Mouse (Mus musculus) forebrain, embryonic 15.5 days (tissue): ENCODE results near the gene Hmgcl. TPM values are rescaled to one million over a fixed set of nuclear protein-coding genes. Genes with fewer than 3 reads are reported as not detected.
"Not testable (repeated sequence)": the region's sequence is repeated elsewhere in the genome, so short reads cannot be mapped to it uniquely, and the experiment has no call there.

Experiments used
- ATAC-seq: fragments of 200-750 bp; cut with Nextera tagmentation; replicated peaks from 2 replicates; pipeline ENCODE4 v1.8.0; 2017; ENCODE audit warnings: mild to moderate bottlenecking, moderate TSS enrichment, moderate library complexity
- H3K27ac ChIP-seq: fragments of 300-500 bp; sonication (generic); replicated peaks from 2 replicates; pipeline ENCODE4 v1.5.1; 2015; ENCODE audit warnings: mild to moderate bottlenecking, inconsistent platforms
- H3K27me3 ChIP-seq: fragments of 300-500 bp; sonication (generic); 2 replicates; pipeline ENCODE4 v1.6.1; 2015; ENCODE audit warnings: inconsistent platforms
- H3K36me3 ChIP-seq: fragments of 300-500 bp; sonication (generic); 2 replicates; pipeline ENCODE4 v1.6.1; 2015; ENCODE audit warnings: mild to moderate bottlenecking, inconsistent platforms
- H3K4me1 ChIP-seq: fragments of 300-500 bp; sonication (generic); 2 replicates; pipeline ENCODE4 v1.6.1; 2015; ENCODE audit warnings: inconsistent platforms
- H3K4me2 ChIP-seq: fragments of 300-500 bp; sonication (generic); replicated peaks from 2 replicates; pipeline ENCODE4 v1.6.1; 2015; ENCODE audit warnings: mild to moderate bottlenecking, inconsistent platforms
- H3K4me3 ChIP-seq: fragments of 300-500 bp; sonication (generic); 2 replicates; pipeline ENCODE4 v1.5.1; 2015; ENCODE audit warnings: mild to moderate bottlenecking, inconsistent platforms
- H3K9ac ChIP-seq: fragments of 300-500 bp; sonication (generic); replicated peaks from 2 replicates; pipeline ENCODE4 v1.6.1; 2015; ENCODE audit warnings: mild to moderate bottlenecking, inconsistent platforms
- H3K9me3 ChIP-seq: fragments of 300-500 bp; sonication (generic); 2 replicates; pipeline ENCODE4 v1.6.1; 2016; ENCODE audit warnings: inconsistent platforms
- WGBS: fragments of 180-500 bp; shearing (Covaris S2); methylation state at CpG from one replicate; pipeline ENCODE4 v1.1.7; 2015; ENCODE audit warnings: mixed read lengths; 5-methylcytosine and 5-hydroxymethylcytosine counted together
- polyA plus RNA-seq: library from polyadenylated mRNA; unstranded; fragments of >200 nt; fragmentation: Nextera tagmentation; extraction: Ambion mirVana; gene quantifications from 2 replicates; pipeline ENCODE4 v1.2.1, GENCODE M21; 2015

Hmgcl gene
- polyA plus RNA-seq, 1 experiment from 2014 or later, result 66.6 TPM

GRCm38 (mm10) chr4:135929828-135930227, 16.4 kb upstream of the Hmgcl start:
- Histone ChIP-seq H3K4me1 (no peaks in the 10 kb centered on the region; the same call in 1 of the 2 replicates), H3K27me3 (no peaks in the 10 kb centered on the region), H3K9me3 (no peaks in the 10 kb centered on the region), H3K4me2 (no peak overlapping the region), H3K9ac (no peak overlapping the region), H3K4me3 (no peak overlapping the region), H3K27ac (no peak overlapping the region), H3K36me3 (peaks cover 25% of the 10 kb centered on the region)
- 93% methylated on average over 9 of the region's 9 CpGs for WGBS
- ATAC-seq, result no peak

DNA sequence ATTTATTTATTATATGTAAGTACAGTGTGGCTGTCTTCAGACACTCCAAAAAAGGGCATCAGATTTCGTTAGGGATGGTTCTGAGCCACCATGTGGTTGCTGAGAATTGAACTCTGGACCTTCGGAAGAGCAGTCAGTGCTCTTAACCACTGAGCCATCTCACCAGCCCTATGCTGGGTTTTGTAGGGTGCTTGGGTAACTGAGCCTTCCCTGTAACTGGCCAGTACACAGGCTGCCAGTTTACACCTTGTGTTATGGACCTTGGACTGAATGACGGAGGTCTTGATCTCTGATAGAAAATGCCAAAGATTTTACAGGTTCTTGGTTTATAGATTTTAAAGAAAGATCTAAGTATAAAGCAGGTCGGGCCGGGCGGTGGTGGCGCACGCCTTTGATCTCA, 16.0 kb upstream of the Hmgcl start:
- no peaks in the 10 kb centered on the region; the same call in 1 of the 2 replicates for H3K4me1 ChIP-seq

DNA sequence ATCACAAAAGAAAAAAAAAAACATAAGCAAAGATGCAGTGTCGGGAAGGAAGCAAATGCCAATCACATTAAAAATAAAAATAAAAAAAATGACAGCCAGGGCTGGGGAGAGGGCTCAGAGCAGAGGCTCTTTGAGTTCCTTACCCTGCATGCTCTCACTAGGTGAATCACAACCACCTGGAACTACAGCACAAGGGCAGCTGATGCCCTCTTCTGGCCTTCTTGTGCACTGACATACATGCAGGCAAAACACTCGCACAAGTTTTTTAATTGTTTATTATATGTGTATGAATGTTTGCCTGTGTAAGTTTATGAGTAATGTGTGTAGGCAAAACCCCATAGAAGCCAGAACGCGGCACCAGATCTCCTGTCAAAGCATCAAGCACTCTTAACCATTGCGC, 14.4 kb upstream of the Hmgcl start:
- Histone ChIP-seq H3K27me3 (no peaks in the 10 kb centered on the region), H3K36me3 (peaks cover 19% of the 10 kb centered on the region), H3K9ac (no peak overlapping the region), H3K4me2 (no peak overlapping the region), H3K4me3 (no peak overlapping the region), H3K4me1 (no peaks in the 10 kb centered on the region), H3K9me3 (no peaks in the 10 kb centered on the region), H3K27ac (no peak overlapping the region)
- ATAC-seq, result no peak
- 69% methylated on average over 5 of the region's 5 CpGs for WGBS

More for the DNA sequence above, 16.0 kb upstream of the Hmgcl start:
- peaks cover 25% of the 10 kb centered on the region for H3K36me3 ChIP-seq
- 96% methylated on average over 8 of the region's 8 CpGs for WGBS
- H3K9me3 ChIP-seq, result no peaks in the 10 kb centered on the region
- no peak for ATAC-seq
- no peaks in the 10 kb centered on the region for H3K27me3 ChIP-seq
- H3K9ac ChIP-seq, result no peak overlapping the region
- H3K4me3 ChIP-seq, result no peak overlapping the region
- no peak overlapping the region for H3K27ac ChIP-seq
- no peak overlapping the region for H3K4me2 ChIP-seq

GRCm38 (mm10) chr4:135934708-135935500, 11.3 kb upstream of the Hmgcl start:
- Histone ChIP-seq H3K36me3 (peaks cover 23% of the 10 kb centered on the region), H3K4me3 (no peak overlapping the region), H3K9me3 (no peaks in the 10 kb centered on the region), H3K9ac (no peak overlapping the region), H3K27ac (no peak overlapping the region), H3K27me3 (no peaks in the 10 kb centered on the region), H3K4me1 (no peaks in the 10 kb centered on the region), H3K4me2 (no peak overlapping the region)
- 47% methylated on average over 12 of the region's 12 CpGs for WGBS
- ATAC-seq, result no peak

DNA sequence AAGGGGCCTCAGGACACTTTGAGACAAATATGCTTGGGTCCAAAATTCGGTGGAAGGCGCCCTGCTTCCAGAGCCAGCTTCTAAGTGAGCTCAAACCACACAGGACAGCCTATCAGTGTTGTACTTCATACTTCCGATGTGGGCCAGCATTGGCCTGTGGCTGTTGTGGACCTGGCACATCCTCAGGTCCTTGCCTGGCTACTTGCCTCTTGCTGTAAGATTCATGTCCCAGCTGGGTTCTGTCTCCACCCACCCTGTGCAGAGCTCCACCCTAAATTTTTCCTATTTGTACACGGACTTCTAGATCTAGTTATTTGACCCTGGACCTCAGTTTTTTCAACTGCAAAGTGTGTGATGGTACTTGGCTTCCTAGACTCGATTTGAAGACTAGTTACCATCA, 10.7 kb upstream of the Hmgcl start:
- Histone ChIP-seq H3K27ac (no peak overlapping the region), H3K4me1 (no peaks in the 10 kb centered on the region), H3K9ac (no peak overlapping the region), H3K4me3 (no peak overlapping the region), H3K4me2 (no peak overlapping the region), H3K36me3 (peaks cover 23% of the 10 kb centered on the region), H3K27me3 (no peaks in the 10 kb centered on the region), H3K9me3 (no peaks in the 10 kb centered on the region)
- 66% methylated on average over 5 of the region's 5 CpGs for WGBS
- ATAC-seq, result no peak

- WGBS, result 81% methylated on average over 7 of the region's 7 CpGs
- no peak overlapping the region for H3K4me2 ChIP-seq
- ATAC-seq, result no peak
These were observed 7.4 kb upstream of the Hmgcl start for GRCm38 (mm10) chr4:135938858-135939257.

DNA sequence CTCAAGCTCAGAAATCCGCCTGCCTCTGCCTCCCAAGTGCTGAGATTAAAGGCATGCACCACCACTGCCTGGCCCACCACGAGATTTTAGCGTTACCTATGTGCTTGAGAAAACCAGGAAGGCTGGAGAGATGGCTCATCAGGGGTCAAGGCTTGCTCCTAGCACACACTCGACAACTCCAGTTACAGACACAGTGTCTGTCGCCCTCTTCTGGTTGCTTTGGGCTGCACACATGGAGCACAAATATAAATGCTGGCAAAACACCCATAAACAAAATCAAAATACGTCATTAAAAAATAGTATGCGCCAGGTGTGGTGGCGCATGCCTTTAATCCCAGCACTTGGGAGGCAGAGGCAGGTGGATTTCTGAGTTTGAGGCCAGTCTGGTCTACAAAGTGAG, 5.2 kb upstream of the Hmgcl start:
- not testable (repeated sequence) for H3K4me3 ChIP-seq, H3K9ac ChIP-seq, H3K27ac ChIP-seq, H3K27me3 ChIP-seq, ATAC-seq, H3K9me3 ChIP-seq, H3K4me2 ChIP-seq, H3K4me1 ChIP-seq
- H3K36me3 ChIP-seq, result peaks cover 12% of the 10 kb centered on the region; the same call in 1 of the 2 replicates
- 83% methylated on average over 8 of the region's 8 CpGs for WGBS

More at GRCm38 (mm10) chr4:135938858-135939257, 7.4 kb upstream of the Hmgcl start:
- Histone ChIP-seq H3K36me3 (peaks cover 17% of the 10 kb centered on the region), H3K9me3 (no peaks in the 10 kb centered on the region), H3K4me3 (no peak overlapping the region), H3K4me1 (no peaks in the 10 kb centered on the region), H3K27ac (no peak overlapping the region), H3K27me3 (no peaks in the 10 kb centered on the region), H3K9ac (no peak overlapping the region)

GRCm38 (mm10) chr4:135942193-135942592, 4.1 kb upstream of the Hmgcl start:
- Histone ChIP-seq H3K9ac (no peak overlapping the region), H3K36me3 (peaks cover 12% of the 10 kb centered on the region; the same call in 1 of the 2 replicates), H3K27ac (no peak overlapping the region), H3K4me2 (no peak overlapping the region), H3K4me1 (peaks cover 8% of the 10 kb centered on the region), H3K27me3 (no peaks in the 10 kb centered on the region), H3K4me3 (no peak overlapping the region), H3K9me3 (no peaks in the 10 kb centered on the region)
- whole genome bisulfite sequencing, result 91% methylated on average over 6 of the region's 6 CpGs
- ATAC-seq, result no peak

DNA sequence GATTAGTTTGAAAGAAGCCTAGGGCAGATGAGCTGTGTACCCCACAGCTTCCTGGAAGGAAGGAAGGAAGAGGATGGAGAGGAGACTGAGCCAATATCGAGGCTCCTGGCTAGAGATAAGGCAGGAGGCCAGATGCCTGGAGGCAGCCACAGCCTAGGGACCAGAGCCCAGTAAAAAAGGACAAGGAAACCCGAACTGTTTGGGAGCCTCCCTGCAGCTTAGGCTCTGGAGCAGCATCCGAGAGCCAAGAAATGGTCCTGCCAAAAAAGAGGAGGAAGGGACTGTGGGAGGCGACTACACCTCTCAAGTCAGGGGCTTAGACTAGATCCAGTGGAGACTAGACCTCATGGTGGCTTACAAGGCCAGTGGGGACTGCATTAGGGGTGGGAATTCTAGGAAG, 2.9 kb upstream of the Hmgcl start:
- H3K4me2 ChIP-seq, result no peak overlapping the region
- peaks cover 12% of the 10 kb centered on the region; the same call in 1 of the 2 replicates for H3K36me3 ChIP-seq
- no peaks in the 10 kb centered on the region for H3K27me3 ChIP-seq
- H3K27ac ChIP-seq, result no peak overlapping the region
- ATAC-seq, result no peak
- 52% methylated on average over 4 of the region's 4 CpGs for WGBS
- H3K4me3 ChIP-seq, result no peak overlapping the region
- peaks cover 19% of the 10 kb centered on the region for H3K4me1 ChIP-seq
- no peaks in the 10 kb centered on the region for H3K9me3 ChIP-seq
- 0 out of 2 replicates have a peak overlapping the region, but pooled peaks have one; percentile 6 for H3K9ac ChIP-seq

DNA sequence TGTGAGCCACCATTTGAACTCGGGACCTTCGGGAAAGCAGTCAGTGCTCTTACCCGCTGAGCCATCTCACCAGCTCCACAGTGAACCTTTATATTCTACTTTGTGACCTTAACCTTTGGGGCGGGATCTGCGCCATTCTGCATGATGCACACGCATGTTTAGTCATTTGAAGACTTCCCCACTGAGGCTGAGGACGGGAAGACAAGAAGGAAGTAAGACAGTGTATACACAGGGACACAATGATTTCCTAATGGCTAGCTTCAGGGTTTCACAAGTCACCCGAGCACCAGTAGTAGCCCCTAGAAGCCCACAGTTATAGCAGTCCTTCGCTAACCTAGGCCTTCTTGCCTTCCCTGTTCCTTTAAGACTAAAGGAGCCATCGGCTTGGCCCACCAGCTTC, 542 bp upstream of the Hmgcl start:
- Histone ChIP-seq H3K9ac (peak overlapping the region; percentile 64), H3K27ac (peak overlapping the region; percentile 79), H3K36me3 (peaks cover 4% of the 10 kb centered on the region; the same call in 1 of the 2 replicates), H3K4me1 (peaks cover 19% of the 10 kb centered on the region), H3K27me3 (no peaks in the 10 kb centered on the region), H3K4me3 (peak overlapping the region; percentile 54), H3K4me2 (peak overlapping the region; percentile 85), H3K9me3 (no peaks in the 10 kb centered on the region)
- ATAC-seq, result peak; percentile 41
- 71% methylated on average over 10 of the region's 10 CpGs for WGBS

- H3K27me3 ChIP-seq, result no peaks in the 10 kb centered on the region
- H3K27ac ChIP-seq, result peak overlapping the region; percentile 79
- H3K36me3 ChIP-seq, result peaks cover 10% of the 10 kb centered on the region
- H3K9me3 ChIP-seq, result no peaks in the 10 kb centered on the region
- peaks cover 19% of the 10 kb centered on the region for H3K4me1 ChIP-seq
- H3K9ac ChIP-seq, result peak overlapping the region; percentile 64
- peak overlapping the region; percentile 54 for H3K4me3 ChIP-seq
- ATAC-seq, result peak; percentile 24
- WGBS, result 2% methylated on average over 28 of the region's 28 CpGs
- H3K4me2 ChIP-seq, result peak overlapping the region; percentile 85
These were observed 532 bp downstream of the Hmgcl start for GRCm38 (mm10) chr4:135946659-135947301.

DNA sequence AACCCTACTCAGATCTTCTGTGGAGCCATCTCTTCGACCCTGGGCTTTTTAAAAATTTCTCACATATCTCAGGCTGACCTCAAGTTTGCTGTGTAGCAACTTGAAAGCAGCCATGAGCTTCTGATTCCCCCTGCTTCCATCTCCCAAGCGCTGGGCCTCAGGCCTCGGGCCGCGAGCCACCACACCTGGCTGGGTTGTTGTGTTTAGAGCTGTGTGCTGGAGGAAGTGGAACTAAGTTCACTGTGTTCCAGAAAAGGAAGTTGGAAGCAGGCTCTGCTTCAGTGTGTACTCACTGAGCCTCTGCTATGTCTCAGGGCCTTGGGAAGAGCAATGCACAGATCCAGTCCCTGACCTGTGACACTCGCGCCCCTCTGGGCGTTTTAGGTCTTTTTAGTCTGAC, 1.9 kb downstream of the Hmgcl start:
- H3K4me1 ChIP-seq, result peaks cover 19% of the 10 kb centered on the region
- WGBS, result 90% methylated on average over 8 of the region's 8 CpGs
- H3K9me3 ChIP-seq, result no peaks in the 10 kb centered on the region
- no peaks in the 10 kb centered on the region for H3K27me3 ChIP-seq
- H3K27ac ChIP-seq, result no peak overlapping the region
- no peak overlapping the region for H3K4me3 ChIP-seq
- peaks cover 15% of the 10 kb centered on the region for H3K36me3 ChIP-seq
- ATAC-seq, result no peak
- H3K4me2 ChIP-seq, result no peak overlapping the region
- H3K9ac ChIP-seq, result no peak overlapping the region
